Mouse (Mus musculus) 3T3-L1 (cell line): ENCODE data around the gene H2al1g.
"Not testable (repeated sequence)": the region's sequence is repeated elsewhere in the genome, so short reads cannot be mapped to it uniquely, and the experiment has no call there.

Experiments used
- DNase-seq: peaks from one replicate; pipeline ENCODE4 v3.0.0-alpha.2; 2015; ENCODE audit warnings: low read depth, low spot score

Gene H2al1g

DNA sequence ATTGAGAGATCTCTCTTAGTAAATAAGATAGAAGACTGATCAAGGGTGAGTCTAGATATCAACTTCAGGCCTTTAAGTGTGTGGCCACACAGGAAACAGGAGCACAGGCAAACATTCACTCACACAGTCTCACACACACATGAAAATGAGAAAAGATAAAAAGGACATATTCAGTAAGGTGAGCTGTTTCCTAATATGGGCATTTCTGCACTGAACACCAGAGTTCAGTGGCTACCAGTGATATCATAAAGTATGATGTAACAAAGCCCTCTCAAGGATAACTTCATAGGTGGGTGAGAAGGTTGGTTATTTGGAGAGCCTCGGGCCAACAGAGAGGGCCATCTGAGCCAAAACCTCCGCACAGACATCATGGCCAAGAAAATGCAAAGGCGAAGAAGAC is at the start of gene H2al1g:
H2al1g (plus strand) TSS at position 301 of the 400 bp plus-strand sequence.
- not testable (repeated sequence) for DNase-seq

DNA sequence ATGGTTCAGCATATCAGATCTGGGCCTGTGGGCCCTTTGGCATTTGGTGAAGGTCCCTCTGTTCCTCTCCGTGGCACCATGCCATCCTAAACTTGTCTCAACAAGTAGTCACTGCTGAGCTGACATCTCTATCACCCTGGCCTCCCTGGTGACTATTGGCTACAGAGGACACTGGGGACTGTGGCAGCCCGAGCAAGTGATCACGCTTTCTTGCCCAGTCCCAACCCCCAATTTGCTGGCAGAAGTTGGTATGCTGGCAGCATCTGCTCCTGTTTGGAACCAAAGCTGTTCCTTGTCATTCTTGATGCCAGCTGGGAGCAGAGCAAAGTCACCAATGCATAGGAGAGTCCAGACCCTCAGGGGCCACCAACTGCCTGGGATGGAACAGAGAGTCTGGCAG is 49.0 kb upstream of the H2al1g start:
- DNase-seq = no peak

DNA sequence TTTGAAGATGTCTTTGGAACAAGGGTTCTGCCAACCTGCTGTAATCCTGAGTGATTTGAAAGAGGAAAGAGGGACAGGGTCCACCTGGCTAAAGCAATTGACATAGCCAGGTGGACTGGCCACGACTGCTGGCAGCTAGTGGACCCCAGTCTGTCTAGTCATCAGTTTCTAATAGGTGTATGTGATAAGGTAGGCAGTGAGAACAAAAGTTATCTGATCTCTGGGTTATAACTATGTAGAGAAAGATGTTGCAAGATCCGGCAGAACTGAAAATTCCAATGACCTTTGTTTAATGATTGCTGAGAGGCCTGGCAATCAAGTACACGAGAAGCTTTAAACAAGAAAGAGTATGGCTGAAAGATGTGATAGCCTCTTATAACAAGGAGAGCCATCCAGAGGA is 44.9 kb upstream of the H2al1g start:
- DNase-seq = no peak

DNA sequence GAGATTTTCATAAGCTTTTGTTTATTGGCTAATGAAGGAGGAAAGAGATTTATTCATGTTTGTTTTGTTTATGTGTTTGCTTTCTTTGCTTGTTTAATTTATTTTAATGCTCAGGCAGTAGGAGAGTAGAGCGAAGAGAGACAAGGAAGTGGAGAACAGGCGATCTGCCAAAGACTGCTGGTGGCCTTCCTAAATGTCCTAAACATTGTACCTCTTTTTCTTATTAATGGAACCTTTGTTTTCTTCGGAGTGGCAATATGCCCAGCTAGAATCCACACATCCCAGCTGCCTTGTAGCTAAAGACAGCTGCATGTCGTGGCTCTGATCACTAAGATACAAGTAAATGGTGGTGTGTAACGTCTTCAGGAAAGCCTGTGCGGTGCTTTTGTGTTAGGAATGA is 41.0 kb upstream of the H2al1g start:
- DNase-seq = no peak

DNA sequence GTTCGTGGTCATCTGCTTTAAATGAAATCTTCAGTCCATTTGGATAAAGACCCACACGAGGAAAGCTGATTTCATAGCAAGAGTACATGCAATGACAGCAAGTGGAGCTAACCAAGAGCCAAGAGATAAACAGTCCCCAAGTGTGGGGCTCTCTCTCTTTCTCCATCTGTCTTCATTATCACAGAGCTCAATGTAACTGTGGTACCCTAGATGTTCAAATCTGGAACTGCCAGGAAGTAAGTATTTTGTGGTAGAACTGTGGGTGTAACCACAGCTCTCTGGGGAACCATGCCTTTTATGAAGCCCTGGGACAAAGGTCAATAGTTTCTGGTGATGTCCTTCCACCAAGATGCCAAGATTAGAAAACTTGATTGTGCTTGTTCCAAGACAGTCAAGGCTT is 37.3 kb upstream of the H2al1g start:
- no peak for DNase-seq

DNA sequence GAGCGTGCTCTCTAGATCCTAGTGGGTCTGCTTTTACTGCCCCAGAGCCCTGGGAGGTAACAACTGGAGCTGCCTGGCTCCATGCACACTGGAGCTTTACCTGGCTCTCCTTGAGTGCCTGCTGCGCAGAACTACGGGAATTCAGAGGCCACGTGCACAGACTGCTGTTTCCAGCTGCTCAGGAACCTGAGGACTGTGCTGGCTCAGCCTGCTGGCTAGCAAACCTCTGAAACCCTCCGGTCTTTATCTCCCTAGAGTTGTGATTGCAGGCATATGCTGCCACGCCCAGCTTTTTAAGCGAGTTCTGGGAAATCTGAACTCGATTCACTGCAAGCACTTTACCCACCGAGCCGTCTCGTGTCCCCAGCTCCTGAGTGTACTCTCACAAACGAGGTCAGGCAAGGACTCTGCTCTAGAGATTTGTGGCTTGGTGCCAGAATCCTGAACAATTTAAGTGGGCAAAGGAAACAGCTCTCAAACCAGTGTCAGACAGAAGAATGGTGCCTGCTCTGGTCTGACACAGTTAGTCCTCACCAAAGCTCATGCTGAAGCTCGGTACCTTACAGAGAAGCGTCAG is 29.7 kb upstream of the H2al1g start:
- DNase-seq = no peak

DNA sequence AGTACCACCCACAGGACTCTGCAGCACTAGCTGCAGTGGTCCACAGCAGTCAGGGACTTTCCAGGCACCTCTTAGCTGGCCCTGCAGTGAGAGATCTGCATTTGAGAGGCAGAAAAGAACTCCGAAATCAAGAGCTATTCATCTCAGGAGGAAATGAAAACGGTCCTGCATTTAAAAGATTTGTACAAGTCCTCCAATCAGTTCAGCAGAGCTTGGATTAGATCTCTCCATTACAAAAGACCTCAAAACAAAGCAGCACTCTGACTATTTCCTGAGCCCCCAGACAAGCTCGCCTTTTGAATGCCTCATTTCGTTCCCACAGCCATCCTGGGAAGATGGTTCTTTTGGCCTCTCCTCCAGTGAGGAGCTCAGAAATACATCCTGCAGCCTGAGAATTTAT is 28.8 kb upstream of the H2al1g start:
- peak; percentile 2 for DNase-seq

DNA sequence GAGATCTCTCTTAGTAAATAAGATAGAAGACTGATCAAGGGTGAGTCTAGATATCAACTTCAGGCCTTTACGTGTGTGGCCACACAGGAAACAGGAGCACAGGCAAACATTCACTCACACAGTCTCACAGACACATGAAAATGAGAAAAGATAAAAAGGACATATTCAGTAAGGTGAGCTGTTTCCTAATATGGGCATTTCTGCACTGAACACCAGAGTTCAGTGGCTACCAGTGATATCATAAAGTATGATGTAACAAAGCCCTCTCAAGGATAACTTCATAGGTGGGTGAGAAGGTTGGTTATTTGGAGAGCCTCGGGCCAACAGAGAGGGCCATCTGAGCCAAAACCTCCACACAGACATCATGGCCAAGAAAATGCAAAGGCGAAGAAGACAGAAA is 19.1 kb upstream of the H2al1g start, which contains the start of gene H2al1a:
H2al1a (plus strand) TSS at position 301 of the 400 bp plus-strand sequence.
- DNase-seq = not testable (repeated sequence)

DNA sequence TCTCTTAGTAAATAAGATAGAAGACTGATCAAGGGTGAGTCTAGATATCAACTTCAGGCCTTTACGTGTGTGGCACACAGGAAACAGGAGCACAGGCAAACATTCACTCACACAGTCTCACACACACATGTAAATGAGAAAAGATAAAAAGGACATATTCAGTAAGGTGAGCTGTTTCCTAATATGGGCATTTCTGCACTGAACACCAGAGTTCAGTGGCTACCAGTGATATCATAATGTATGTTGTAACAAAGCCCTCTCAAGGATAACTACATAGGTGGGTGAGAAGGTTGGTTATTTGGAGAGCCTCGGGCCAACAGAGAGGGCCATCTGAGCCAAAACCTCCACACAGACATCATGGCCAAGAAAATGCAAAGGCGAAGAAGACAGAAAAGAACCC is 15.9 kb upstream of the H2al1g start, which contains the start of gene H2al1b:
H2al1b (plus strand) TSS at position 301 of the 400 bp plus-strand sequence.
- DNase-seq = not testable (repeated sequence)

DNA sequence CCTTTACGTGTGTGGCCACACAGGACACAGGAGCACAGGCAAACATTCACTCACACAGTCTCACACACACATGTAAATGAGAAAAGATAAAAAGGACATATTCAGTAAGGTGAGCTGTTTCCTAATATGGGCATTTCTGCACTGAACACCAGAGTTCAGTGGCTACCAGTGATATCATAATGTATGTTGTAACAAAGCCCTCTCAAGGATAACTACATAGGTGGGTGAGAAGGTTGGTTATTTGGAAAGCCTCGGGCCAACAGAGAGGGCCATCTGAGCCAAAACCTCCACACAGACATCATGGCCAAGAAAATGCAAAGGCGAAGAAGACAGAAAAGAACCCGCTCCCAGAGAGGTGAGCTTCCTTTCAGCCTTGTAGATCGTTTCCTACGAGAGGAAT is 12.7 kb upstream of the H2al1g start, which contains the start of gene H2al1c:
H2al1c (plus strand) TSS at position 301 of the 400 bp plus-strand sequence.
- DNase-seq = not testable (repeated sequence)

DNA sequence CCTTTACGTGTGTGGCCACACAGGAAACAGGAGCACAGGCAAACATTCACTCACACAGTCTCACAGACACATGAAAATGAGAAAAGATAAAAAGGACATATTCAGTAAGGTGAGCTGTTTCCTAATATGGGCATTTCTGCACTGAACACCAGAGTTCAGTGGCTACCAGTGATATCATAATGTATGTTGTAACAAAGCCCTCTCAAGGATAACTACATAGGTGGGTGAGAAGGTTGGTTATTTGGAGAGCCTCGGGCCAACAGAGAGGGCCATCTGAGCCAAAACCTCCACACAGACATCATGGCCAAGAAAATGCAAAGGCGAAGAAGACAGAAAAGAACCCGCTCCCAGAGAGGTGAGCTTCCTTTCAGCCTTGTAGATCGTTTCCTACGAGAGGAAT is 9.5 kb upstream of the H2al1g start, which contains the start of gene H2al1d:
H2al1d (plus strand) TSS at position 301 of the 400 bp plus-strand sequence.
- not testable (repeated sequence) for DNase-seq

DNA sequence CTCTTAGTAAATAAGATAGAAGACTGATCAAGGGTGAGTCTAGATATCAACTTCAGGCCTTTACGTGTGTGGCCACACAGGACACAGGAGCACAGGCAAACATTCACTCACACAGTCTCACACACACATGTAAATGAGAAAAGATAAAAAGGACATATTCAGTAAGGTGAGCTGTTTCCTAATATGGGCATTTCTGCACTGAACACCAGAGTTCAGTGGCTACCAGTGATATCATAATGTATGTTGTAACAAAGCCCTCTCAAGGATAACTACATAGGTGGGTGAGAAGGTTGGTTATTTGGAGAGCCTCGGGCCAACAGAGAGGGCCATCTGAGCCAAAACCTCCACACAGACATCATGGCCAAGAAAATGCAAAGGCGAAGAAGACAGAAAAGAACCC is 6.4 kb upstream of the H2al1g start, which contains the start of gene H2al1e:
H2al1e (plus strand) TSS at position 301 of the 400 bp plus-strand sequence.
- DNase-seq = not testable (repeated sequence)

DNA sequence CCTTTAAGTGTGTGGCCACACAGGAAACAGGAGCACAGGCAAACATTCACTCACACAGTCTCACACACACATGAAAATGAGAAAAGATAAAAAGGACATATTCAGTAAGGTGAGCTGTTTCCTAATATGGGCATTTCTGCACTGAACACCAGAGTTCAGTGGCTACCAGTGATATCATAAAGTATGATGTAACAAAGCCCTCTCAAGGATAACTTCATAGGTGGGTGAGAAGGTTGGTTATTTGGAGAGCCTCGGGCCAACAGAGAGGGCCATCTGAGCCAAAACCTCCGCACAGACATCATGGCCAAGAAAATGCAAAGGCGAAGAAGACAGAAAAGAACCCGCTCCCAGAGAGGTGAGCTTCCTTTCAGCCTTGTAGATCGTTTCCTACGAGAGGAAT is 3.2 kb upstream of the H2al1g start, which contains the start of gene H2al1f:
H2al1f (plus strand) TSS at position 301 of the 400 bp plus-strand sequence.
- not testable (repeated sequence) for DNase-seq

DNA sequence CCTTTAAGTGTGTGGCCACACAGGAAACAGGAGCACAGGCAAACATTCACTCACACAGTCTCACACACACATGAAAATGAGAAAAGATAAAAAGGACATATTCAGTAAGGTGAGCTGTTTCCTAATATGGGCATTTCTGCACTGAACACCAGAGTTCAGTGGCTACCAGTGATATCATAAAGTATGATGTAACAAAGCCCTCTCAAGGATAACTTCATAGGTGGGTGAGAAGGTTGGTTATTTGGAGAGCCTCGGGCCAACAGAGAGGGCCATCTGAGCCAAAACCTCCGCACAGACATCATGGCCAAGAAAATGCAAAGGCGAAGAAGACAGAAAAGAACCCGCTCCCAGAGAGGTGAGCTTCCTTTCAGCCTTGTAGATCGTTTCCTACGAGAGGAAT is 3.1 kb downstream of the H2al1g start, which contains the start of gene H2al1h:
H2al1h (plus strand) TSS at position 301 of the 400 bp plus-strand sequence.
- not testable (repeated sequence) for DNase-seq

DNA sequence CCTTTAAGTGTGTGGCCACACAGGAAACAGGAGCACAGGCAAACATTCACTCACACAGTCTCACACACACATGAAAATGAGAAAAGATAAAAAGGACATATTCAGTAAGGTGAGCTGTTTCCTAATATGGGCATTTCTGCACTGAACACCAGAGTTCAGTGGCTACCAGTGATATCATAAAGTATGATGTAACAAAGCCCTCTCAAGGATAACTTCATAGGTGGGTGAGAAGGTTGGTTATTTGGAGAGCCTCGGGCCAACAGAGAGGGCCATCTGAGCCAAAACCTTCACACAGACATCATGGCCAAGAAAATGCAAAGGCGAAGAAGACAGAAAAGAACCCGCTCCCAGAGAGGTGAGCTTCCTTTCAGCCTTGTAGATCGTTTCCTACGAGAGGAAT is 6.3 kb downstream of the H2al1g start, which contains the start of gene H2al1i:
H2al1i (plus strand) TSS at position 301 of the 400 bp plus-strand sequence.
- not testable (repeated sequence) for DNase-seq

DNA sequence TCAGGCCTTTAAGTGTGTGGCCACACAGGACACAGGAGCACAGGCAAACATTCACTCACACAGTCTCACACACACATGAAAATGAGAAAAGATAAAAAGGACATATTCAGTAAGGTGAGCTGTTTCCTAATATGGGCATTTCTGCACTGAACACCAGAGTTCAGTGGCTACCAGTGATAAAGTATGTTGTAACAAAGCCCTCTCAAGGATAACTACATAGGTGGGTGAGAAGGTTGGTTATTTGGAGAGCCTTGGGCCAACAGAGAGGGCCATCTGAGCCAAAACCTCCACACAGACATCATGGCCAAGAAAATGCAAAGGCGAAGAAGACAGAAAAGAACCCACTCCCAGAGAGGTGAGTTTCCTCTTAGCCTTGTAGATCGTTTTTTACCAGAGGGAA is 9.5 kb downstream of the H2al1g start, which contains the start of gene H2al1j:
H2al1j (plus strand) TSS at position 301 of the 400 bp plus-strand sequence.
- DNase-seq = not testable (repeated sequence)

DNA sequence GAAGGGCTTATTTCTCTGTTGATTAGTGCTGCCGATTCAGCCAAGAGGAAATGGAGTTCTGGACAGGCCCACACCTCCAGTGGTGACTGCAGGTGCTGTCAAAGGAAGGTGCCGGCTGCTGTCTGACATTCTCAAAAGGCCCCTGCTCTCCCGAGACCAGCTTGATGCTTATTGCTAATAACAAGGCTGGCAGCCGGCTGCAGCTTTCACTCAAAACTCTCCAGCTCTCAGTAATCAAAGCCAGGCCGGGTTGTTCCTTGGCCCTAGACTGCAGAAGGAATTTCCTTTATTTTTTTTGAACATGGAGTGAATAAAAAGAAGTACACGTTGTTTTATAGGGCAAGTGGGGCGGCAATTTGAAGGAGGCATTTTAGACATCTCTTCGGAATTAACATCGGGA is 27.7 kb downstream of the H2al1g start:
- DNase-seq = no peak

DNA sequence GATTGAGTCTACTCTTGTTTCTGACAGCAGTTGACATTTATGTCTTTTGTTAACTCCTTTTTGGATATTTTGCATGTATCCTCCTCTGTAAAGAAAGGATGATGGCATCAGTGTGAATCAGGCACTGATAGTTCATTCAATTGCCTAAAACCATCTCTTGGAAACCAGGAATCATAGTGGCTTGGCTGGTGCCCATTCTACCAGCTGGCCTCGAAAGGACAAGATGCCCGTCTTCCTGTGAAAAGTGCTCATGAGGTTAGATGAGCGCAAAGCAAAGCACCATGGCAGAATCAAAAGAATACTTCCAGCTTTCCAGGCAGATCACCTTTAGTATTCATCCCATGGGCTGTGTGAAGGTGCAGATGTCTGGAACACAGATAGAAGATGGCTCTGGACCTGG is 28.7 kb downstream of the H2al1g start:
- no peak for DNase-seq

DNA sequence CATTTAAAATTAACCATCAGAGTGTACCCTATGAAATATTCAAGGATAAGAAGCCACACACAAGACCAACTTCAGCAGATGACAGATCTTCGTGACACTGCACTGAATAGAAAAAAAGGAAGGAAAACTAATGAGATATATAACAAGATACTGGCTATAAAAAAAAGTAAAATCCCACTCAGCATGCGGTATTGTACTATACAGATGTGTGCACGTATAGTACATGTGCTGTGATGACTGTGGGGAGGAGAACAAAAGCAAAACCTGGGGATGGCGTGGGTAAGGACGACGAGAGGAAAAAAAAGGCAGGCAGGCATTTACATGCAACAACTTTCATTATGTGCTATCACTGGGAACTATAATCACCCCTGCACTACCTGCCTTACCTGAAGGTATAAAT is 42.8 kb downstream of the H2al1g start:
- no peak for DNase-seq

DNA sequence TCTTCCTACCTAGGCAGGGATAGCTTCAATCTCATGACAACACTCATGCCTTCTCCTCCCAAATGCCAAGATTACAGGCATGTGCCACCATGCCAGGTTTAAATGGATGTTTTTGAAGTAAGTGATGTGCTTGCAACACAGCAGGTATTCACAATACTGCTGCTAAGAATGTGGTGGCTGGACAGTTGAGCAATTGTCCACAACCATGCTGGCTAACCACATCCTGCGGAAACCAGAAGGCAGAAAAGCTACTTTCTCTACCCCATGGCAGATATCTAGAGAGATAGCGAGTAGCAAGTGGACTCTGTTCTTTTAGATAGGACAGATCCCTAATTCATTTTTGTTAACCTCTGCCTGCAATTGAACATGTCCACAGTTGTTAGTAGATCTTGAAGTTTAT is 43.2 kb downstream of the H2al1g start:
- DNase-seq = peak; percentile 33

DNA sequence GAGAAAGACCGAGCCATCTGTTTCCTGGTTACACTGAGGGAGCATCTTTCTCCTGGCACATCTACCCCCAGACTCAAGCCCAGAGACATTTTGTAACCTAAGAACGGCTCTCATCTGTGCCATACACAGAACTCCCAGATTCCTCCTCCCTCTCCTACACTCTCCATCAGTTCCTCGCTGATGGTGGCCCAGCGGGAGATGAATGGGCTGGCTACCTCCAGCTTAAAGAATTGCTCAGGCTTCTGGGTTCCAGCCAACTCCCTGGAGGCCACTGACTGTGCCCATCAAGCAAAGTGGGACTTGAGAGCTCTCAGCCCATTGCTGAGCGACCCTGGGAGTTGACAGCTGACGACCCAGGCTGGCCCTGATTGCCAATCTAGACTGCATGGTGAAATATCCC is 45.8 kb downstream of the H2al1g start:
- DNase-seq = no peak

DNA sequence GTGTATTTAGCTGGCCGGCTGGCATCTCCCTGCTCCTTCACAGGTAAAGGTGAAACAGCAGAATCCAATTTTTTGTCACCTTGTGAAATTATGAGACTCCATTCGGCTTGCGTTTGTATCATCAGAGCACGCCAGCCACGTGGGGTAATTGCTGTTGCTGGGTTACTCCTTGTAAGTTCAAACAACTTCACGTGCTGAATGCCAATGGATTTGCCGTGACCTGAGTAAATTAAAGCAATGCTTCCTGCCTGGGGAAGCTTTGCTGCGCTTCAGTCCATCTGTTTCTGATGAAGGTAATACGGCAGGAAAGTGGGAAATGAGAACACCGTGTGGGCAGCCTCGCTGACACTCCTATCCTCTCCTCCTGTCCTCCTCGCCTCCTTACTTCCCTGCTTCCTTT is 47.1 kb downstream of the H2al1g start:
- no peak for DNase-seq
